Mouse (Mus musculus) left cerebral cortex, postnatal 14 days (tissue): Measurements from ENCODE around the gene Wasf3. TPM values are rescaled to one million over a fixed set of nuclear protein-coding genes. Genes with fewer than 3 reads are reported as not detected.
"Not testable (repeated sequence)": the region's sequence is repeated elsewhere in the genome, so short reads cannot be mapped to it uniquely, and the experiment has no call there.

ENCODE experiments used
- DNase-seq, 2 experiments: peaks; one replicate each; pipeline ENCODE4 v3.0.0; 2021 to 2022; ENCODE audit warnings: low spot score in 2 of 2, mixed read lengths in 1 of 2
- intact Hi-C: fragments of 180-260 bp; cut with DNase I; formaldehyde crosslinking; loops from one replicate; pipeline ENCODE4 v1.15.1; 2025
- total RNA-seq, 2 experiments: library from RNA; stranded (reverse); gene quantifications; 2 replicates each; pipeline ENCODE4 v1.2.3; 2021

The Wasf3 gene
- total RNA-seq, 2 experiments from 2014 or later: 82.5 to 90.7 TPM

- DNase-seq, intact Hi-C loops: not testable (repeated sequence)
Observed at GRCm38 (mm10) chr5:146502099-146502498, 117.3 kb downstream of the Wasf3 start, which contains the start of gene 4930449I24Rik. 4930449I24Rik (plus strand) TSS chr5:146502399.

GRCm38 (mm10) chr5:146513823-146514222 lies 129.0 kb downstream of the Wasf3 start, which contains the start of gene Gm3402:
Gm3402 (plus strand) TSS chr5:146514123.
- intact Hi-C loops, DNase-seq: not testable (repeated sequence)

Other genes with a start within 250 kb of the Wasf3 start
- gene Gm5565, start 224.4 kb upstream of the Wasf3 start, total RNA-seq: not detected
- not detected for gene Gm6309, start 214.3 kb upstream of the Wasf3 start, total RNA-seq
- gene 1700001J03Rik, start 199.7 kb upstream of the Wasf3 start, total RNA-seq: 1 to 10 TPM in 1 of 2 experiments, under 1 TPM in 1; 0.44 to 1.1 TPM
- 10 to 100 TPM; 51.5 to 55.7 TPM for gene Rnf6, start 163.4 kb upstream of the Wasf3 start, total RNA-seq
- 10 to 100 TPM; 42.2 to 45.8 TPM for gene Cdk8, start 153.8 kb upstream of the Wasf3 start, total RNA-seq
- gene Gm6408, start 97.0 kb downstream of the Wasf3 start, total RNA-seq: not detected
- gene Gm6370, start 106.4 kb downstream of the Wasf3 start, total RNA-seq: not detected
- gene 4930449I24Rik, start 117.4 kb downstream of the Wasf3 start, total RNA-seq: not detected
- gene Gm3402, start 129.1 kb downstream of the Wasf3 start, total RNA-seq: not detected
- not detected for gene Gm3404, start 140.8 kb downstream of the Wasf3 start, total RNA-seq
- not detected for gene Gm3409, start 152.7 kb downstream of the Wasf3 start, total RNA-seq
- not detected for gene Gm3415, start 171.2 kb downstream of the Wasf3 start, total RNA-seq
- 10 to 100 TPM; 41.5 to 50.8 TPM for gene Gpr12, start 200.3 kb downstream of the Wasf3 start, total RNA-seq